Mouse (Mus musculus) liver, embryonic 14.5 days (tissue): ENCODE data around the gene Brip1.

ENCODE experiments used
- CTCF ChIP-seq: IDR thresholded peaks from 2 replicates; pipeline ENCODE4 v1.5.1; 2016; ENCODE audit warnings: antibody characterized with exemption, low read depth, control low read depth
- EP300 ChIP-seq: IDR thresholded peaks from 2 replicates; pipeline ENCODE4 v1.6.1; 2016; ENCODE audit warnings: antibody characterized with exemption, low read depth

- TF ChIP-seq CTCF (no peak), EP300 (no peak)
Observed at GRCm38 (mm10) chr11:86158950-86159349, 42.0 kb downstream of the Brip1 start.
